Mouse (Mus musculus) spleen, postnatal 14 days (tissue): Measurements from ENCODE around the gene Slc6a6.

Experiments
- DNase-seq, 2 experiments: peaks; one replicate each; pipeline ENCODE4 v3.0.0; 2021 to 2022; ENCODE audit warnings: low spot score in 2 of 2

Gene Slc6a6

DNA sequence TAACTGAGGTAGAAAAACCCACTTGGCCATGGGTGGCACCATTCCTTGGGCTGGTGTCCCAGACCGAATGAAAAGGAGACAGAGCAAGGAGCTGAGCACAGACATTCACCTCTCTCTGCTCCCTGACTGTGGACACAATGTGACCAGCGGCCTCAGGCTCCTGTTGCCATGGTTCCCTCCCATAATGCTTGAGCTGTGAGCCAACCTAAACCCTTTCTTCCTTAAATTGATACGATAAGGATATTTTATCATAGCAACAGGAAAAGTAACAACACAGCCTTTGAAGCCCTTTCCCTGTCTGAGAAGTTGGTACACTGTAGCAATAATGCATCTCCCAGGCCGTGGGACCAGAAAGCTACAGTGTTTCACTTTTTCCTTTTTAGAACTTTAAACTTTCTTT is 14.6 kb upstream of the Slc6a6 start:
- no peak for DNase-seq

- no peak for DNase-seq
Observed at GRCm38 (mm10) chr6:91670224-91670623, 13.6 kb upstream of the Slc6a6 start.

DNA sequence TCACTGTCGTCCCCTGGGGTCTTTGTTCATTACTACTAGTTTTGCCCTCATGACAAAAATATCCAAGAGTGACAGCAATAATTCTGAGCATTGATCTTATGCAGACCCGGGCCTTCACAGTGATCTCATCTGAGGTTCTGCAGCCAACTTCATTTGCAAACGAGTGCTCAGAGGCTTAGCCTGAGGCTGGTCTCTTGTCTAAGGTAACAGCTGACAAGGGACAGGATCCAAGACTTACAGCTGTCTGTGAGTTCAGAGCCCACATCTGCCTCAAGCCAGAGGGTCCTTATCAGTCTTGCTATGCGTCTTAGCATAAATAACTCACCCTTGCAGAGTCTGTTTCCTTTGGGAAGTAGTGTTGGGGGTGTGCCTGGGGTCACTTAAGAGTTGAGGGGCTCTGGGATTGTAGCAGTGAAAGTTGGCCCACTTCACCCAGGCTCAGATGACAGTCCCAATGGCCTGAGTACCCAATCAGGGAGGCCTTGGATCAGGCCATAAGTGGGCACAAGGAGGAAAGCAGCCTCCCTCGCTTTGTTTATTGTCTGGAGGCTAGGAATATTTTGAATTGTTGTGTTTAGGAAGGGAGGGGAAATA is 9.0 kb upstream of the Slc6a6 start:
- no peak for DNase-seq

DNA sequence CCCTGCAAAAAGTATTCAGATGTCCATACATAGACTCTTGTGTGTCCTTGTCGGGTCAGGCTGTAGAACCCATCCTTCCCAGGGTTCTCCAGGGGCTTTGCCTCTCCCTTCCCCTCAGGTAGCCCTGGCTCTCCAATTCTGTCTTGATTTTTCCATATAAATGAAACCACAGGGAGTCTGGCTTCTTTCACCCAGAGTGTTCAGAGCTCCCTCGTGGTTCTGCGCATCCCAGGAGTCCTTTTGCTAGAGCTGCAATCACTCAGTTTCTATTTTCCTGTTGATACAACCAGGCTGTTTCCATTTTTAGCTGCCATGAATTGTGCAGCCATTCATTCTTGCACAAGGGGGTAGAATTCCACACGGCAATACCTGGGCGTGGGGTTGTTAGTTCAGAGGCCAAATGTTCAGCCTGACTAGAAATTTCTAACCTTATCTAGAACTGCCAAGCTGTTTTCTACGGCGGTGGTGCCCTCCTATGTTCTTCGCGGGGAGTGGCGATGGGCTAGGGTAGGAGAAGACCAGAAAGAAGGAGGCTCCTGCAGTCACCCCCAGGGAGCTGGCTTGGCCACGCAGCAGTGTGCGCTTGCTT is 5.3 kb upstream of the Slc6a6 start:
- no peak for DNase-seq

DNA sequence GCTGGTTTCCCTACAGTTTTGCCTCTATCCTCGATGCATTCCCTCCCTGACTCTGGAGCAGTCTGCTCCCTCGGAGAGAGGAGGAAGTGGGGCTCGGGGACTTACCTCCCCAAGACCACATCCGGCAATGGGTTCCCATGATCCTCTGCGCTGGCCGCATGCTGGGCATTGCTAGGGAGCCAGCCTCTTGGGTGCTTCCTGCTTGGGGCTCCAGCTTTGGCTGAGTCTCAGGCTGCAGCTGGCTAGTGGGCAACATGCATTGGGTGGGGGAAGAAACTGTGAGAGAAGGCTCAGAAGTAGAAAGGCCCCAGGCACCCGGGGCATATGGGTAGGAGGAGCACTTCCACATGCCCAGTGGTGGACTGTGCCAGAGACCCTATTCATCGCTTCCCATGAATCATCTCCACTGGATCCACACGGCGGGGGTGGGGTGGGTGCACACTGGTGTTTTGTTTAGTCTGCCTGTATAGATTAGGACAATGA is 4.7 kb upstream of the Slc6a6 start:
- peak; percentile 74 to 79 for DNase-seq

DNA sequence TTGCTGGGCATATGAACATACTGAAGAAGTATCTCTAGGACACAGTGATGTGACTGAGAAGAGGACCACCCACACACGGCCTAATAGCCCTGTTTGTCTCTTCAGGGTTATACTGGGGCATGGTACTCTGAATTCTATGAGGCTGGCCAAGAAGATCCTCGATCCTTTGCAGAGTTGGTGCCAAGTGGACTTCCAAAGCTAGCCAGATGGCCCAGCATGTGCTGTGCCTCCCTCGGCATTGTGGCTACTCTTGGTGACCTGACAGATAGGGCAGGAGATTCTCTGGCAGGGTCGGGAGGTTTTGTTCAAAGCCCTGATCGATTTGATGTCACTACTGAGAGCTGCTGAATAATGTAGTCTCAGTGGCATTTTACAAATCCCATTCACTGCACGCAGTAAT is 4.1 kb upstream of the Slc6a6 start:
- no peak for DNase-seq

DNA sequence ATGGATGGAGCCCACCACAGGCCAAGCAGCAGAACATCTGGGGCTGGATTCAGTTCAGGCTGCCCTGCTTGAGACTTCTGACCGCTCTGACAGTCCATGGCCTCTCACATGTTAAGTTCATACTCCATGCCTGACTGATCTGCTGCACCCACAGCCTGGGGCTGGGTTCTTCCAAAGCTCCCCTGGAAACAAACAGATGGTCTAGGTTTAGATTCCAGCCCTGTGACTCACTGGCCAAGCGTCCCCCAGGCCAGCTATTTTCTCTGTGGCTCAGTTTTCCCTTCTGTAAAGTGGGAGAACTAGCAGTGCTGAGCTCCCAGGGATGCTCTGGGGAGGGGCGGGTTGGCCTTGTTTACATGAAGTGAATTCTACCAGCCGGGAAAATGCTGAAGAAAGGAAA is 2.0 kb upstream of the Slc6a6 start:
- DNase-seq = no peak

GRCm38 (mm10) chr6:91683121-91683520 is 732 bp upstream of the Slc6a6 start:
- peak in 1 of 2 experiments; percentile 37 for DNase-seq

DNA sequence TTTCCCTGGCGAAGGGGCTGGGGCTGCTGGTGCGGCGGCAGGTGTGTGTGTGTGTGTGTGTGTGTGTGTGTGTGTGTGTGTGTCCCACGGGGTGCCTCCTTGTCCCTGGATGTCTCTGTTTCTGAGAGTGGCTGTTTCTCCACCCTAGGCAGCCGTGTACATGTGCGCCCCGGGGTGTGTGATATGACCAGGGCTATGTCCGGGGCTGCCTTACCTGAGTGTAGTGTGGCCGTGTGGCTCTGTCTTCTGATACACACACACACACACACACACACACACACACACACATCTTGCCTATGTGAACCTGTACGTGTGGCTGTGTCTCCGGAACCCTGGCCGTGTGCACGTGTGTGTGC is 599 bp downstream of the Slc6a6 start:
- DNase-seq = no peak

DNA sequence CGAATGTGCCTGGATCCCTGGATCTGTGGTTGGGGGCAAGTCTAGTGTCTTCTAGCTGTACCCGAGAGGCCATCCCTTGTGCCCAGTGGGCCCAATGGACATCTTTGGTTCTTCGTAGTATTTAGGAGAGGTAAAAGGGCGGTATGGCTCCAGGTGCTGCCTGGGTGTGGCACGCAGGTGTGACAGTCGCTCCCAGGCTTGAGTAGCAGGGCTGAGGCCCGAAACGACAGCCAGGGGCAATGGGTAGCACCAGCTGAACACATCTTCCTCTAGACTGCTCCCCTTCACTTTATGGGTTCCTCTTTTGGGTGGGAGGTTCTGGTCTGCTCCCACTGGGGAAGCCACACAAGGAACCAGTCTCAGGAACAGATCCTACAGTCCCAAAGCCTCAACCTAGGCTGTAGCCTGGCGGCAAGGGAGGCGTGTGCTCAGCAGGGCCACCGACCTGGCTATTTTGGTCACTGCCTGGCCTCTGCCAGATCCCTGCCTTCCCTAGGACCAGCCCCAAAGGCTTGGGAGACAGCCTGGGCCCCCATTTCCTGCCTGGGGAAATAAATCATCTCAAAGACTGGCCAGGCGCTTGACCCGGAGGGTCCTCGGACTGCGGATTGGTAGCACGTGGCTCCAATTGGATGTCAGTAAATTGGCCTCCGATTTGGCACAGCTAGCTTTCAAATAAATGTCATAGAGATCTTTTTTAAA is 1.1 kb downstream of the Slc6a6 start:
- no peak for DNase-seq

GRCm38 (mm10) chr6:91685533-91685883 is 1.7 kb downstream of the Slc6a6 start:
- DNase-seq = no peak

GRCm38 (mm10) chr6:91685896-91686295 is 2.0 kb downstream of the Slc6a6 start:
- no peak for DNase-seq

- DNase-seq = no peak
Observed at GRCm38 (mm10) chr6:91686597-91686996, 2.7 kb downstream of the Slc6a6 start.

DNA sequence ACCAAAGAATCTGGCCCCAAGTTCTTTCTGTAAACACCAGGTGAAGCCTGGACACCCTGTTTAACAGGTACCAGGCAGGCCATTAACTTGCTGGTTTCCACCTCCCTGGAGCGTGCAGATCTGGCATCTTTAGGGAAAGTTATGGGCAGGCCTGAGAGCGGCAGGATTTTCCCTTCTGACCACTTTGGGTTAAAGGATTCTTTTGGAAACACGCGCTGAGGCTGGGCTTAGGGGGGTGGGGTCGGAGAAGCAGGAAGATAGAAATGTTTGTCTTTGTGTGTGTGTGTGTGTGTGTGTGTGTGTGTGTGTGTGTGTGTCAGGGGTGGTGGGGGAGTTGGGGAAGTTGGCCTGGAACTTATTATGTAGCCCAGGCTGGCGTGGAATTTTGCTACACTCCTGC is 4.2 kb downstream of the Slc6a6 start:
- no peak for DNase-seq

DNA sequence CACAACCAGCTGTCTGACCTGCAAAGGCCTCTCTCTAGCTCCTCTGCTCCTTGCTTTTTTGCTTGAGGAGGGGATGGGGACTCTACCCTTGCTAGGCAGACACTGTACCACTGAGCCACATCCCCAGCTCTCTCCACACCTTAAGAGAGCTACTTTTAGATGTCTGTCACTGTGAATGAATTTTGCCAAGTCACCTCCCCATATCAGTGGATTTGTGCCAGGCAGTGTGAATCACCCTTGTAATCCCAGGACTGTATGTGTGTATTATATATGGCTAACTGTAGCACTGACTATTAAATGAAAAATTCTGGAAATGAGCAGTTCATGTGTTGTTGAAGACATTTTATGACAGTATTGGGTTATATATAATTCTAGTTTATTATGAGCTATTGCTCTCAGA is 5.4 kb downstream of the Slc6a6 start:
- no peak for DNase-seq

DNA sequence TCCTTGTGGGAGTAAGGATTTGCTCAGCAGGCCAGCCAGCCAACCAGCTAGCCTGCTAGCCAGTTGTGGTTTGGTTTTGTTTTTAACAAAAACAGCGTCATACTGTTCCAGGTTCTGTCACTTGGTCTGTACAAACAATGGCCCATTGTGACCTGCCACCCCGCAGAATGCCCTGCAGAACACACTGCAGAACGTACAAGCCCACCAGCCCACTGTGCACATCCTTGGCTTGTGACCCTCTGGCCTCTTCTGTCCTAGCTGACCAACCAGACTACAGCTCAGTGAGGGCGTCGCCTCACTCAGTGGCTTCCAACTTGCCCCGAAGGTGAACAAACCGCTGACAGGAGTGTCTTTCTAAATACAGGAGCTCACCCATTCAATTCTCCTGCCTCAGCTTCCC is 6.4 kb downstream of the Slc6a6 start:
- no peak for DNase-seq

DNA sequence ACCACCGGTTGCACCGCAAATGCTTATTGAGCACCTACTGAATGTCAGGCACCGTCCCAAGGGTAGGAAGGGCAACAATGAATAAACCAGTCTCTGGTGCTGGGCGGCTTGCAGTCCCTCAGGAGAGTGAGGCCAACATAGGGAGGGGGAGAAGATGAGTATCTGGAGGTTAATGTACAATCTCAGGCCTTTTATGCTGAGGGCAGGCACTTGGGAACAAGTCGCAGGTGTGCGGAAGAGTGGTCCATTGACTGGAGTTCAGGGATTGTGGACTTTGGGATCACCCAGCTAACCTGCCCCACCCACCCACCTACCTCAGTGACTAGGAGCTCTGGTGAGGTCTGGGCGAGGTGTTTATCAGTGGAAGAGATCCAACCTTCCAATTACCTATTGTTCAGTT is 6.8 kb downstream of the Slc6a6 start:
- DNase-seq = no peak

GRCm38 (mm10) chr6:91691576-91691975 is 7.7 kb downstream of the Slc6a6 start:
- DNase-seq = no peak

- DNase-seq = no peak
Observed at GRCm38 (mm10) chr6:91693301-91693886, 9.5 kb downstream of the Slc6a6 start.

DNA sequence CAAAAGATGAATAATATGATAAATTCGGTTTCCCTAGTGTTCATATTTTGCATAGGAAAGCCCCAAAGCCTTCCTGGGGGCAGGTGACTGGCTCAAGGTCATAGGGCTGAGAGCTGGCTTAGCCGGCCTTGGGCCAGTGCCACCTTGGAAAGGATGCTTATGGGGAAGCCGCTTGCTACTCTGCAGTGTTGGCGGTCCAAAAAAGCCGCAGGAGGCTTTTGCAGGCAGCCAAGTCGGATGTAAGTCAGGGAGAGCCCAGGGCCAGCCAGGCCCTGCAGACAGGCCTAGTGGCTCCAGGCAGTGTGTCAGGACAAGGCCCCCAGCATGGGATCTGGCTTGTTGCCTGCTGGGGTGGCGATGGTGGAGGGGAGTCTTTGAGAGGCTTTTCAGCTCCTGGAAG is 10.8 kb downstream of the Slc6a6 start:
- no peak for DNase-seq

DNA sequence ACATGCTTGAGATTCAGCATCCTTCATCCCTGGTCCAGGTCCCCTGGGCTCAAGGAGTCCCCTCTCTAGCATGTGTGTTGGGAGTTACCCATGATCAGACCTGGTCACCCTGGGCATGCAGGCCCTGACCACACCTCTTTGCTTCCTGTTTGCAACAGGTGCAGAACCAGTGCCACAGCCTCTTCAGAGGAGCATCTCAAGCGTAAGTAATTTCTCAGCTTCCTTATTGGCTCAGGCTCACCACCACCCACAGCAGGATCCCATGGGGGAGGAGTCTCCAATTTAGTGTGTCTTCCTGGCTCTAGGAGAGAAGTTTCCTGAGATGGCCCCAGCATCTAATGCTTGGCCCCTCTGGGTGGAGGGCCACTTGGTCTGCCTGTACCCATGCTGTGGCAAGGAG is 15.0 kb downstream of the Slc6a6 start:
- DNase-seq = no peak

DNA sequence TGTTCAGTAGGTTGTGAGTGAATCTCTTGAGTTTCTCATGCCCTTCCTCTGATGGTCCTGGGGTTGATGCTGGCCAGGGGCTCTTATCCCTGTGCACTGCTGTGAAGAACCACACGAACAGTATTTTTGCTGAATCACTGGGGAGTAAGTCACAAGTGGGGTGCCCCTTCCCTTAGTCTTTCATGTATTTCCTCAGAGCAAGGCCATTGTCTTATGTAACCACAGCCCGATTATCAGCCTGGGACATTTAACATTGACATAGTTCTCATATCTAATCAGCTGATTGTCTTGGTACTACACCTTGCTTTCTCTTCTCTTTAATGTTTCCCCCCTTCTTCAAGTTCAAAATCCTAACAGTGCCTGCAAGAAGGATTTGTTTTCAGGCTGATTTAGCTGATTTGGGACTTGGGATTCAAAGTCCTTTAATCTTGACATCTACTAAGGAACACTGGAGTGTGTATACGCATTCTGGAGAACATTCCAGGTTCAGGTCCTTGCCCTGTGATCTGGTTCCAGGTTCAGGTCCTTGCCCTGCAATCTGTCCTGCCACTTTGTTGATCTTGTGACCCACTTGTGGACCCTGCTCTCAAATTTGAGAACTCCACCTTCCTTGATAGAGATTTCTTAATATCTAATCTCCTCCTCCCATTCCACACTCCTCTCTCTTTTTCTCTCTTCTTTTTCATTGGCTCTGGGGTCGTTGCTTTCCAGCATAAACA is 15.8 kb downstream of the Slc6a6 start:
- no peak for DNase-seq
